Mouse (Mus musculus) kidney, postnatal 0 days (tissue): ENCODE measurements around the gene Prr13. TPM values are rescaled to one million over a fixed set of nuclear protein-coding genes. Genes with fewer than 3 reads are reported as not detected.

ENCODE experiments used
- ATAC-seq: fragments of 200-750 bp; cut with Nextera tagmentation; replicated peaks from 2 replicates; pipeline ENCODE4 v1.8.0; 2017; ENCODE audit warnings: low read depth, moderate number of reproducible peaks, moderate TSS enrichment, moderate library complexity; ENCODE audit not compliant: low FRiP score
- DNase-seq: peaks from one replicate; pipeline ENCODE4 v3.0.0-alpha.2; 2016; ENCODE audit warnings: low spot score
- H3K27ac ChIP-seq: fragments of 300-500 bp; sonication (generic); 2 replicates; pipeline ENCODE4 v1.5.1; 2014; ENCODE audit warnings: mild to moderate bottlenecking
- H3K27me3 ChIP-seq: fragments of 300-500 bp; sonication (generic); 2 replicates; pipeline ENCODE4 v1.6.1; 2014; ENCODE audit warnings: low read length, mixed read lengths; ENCODE audit not compliant: insufficient read depth
- H3K36me3 ChIP-seq: fragments of 300-500 bp; sonication (generic); 2 replicates; pipeline ENCODE4 v1.6.1; 2014; ENCODE audit warnings: low read length, mixed read lengths; ENCODE audit not compliant: insufficient read depth
- H3K4me1 ChIP-seq: fragments of 300-500 bp; sonication (generic); replicated peaks from 2 replicates; pipeline ENCODE4 v1.6.1; 2014; ENCODE audit warnings: antibody characterized with exemption, low read length, mixed read lengths; ENCODE audit not compliant: insufficient read depth
- H3K4me2 ChIP-seq: fragments of 300-500 bp; sonication (generic); 2 replicates; pipeline ENCODE4 v1.6.1; 2014; ENCODE audit warnings: mild to moderate bottlenecking, low read length, moderate library complexity, mixed read lengths
- H3K4me3 ChIP-seq: fragments of 300-500 bp; sonication (generic); replicated peaks from 2 replicates; pipeline ENCODE4 v1.5.1; 2014; ENCODE audit warnings: low read depth, low read length
- H3K9ac ChIP-seq: fragments of 300-500 bp; sonication (generic); 2 replicates; pipeline ENCODE4 v1.6.1; 2014; ENCODE audit warnings: low read depth, low read length
- H3K9me3 ChIP-seq: fragments of 300-500 bp; sonication (generic); replicated peaks from 2 replicates; pipeline ENCODE4 v1.6.1; 2016; ENCODE audit warnings: low read length, inconsistent platforms, mixed read lengths
- CTCF ChIP-seq: IDR thresholded peaks from 2 replicates; pipeline ENCODE4 v1.5.1; 2016; ENCODE audit warnings: antibody characterized with exemption, low read depth, mild to moderate bottlenecking, moderate library complexity
- WGBS: fragments of 180-500 bp; shearing (Covaris S2); extraction: QIAGEN DNeasy Blood & Tissue Kit; methylation state at CpG from one replicate; pipeline ENCODE4 v1.1.7; 2014; 5-methylcytosine and 5-hydroxymethylcytosine counted together
- polyA plus RNA-seq: library from polyadenylated mRNA; unstranded; fragments of >200 nt; fragmentation: Nextera tagmentation; extraction: Ambion mirVana; gene quantifications from 2 replicates; pipeline ENCODE4 v1.2.1, GENCODE M21; 2015

Prr13 gene
- polyA plus RNA-seq, 1 experiment from 2014 or later: 109 TPM

DNA sequence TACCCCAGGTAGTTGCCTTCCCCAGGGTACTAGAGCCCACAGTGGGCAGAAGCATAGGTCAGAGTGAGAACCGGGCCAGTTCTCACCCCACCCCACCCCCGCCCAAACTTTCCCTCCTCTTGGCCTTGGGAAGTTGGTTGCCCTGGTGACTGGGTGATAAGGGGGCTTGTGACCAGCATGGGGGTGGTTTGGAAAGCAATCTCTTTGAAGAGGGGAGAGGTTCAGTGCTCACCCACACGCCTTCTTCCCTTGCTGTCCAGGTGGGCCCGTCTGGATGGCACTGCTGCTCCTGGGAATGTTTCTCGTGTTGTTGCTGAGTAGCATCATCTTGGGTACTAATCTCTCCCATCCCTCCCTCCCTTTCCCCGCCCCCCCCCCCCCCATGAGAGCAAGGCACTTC lies 12.4 kb upstream of the Prr13 start:
- no peak for TF ChIP-seq CTCF
- Histone ChIP-seq H3K36me3 (no peaks in the 10 kb centered on the region), H3K4me2 (no peak overlapping the region), H3K27ac (no peak overlapping the region), H3K27me3 (no peaks in the 10 kb centered on the region), H3K9me3 (no peaks in the 10 kb centered on the region), H3K4me1 (no peaks in the 10 kb centered on the region), H3K4me3 (no peak overlapping the region), H3K9ac (no peak overlapping the region)
- no peak for DNase-seq
- ATAC-seq: no peak
- WGBS: 44% methylated on average over 6 of the region's 6 CpGs

DNA sequence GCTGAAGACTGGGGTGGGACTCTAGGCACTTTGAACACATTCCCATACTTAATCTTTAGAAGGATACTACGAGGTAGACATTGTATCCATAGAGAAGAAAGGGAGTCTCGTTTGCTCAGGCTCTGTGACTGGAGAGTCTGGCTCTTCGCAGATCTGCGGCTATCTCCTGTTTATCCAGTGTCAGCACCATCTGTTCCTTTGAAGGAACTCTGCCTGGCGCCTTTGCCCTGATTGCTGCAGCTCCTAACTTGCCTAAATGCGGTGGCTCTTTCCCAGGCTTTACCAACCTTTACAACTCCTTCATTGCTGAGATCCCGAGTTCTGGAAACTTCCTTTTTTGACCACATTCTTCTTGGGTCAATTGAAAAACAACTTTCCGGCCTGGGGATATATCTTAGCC lies 9.5 kb upstream of the Prr13 start:
- H3K9me3 ChIP-seq: no peaks in the 10 kb centered on the region
- WGBS: 34% methylated on average over 8 of the region's 8 CpGs
- H3K4me3 ChIP-seq: no peak overlapping the region
- no peak overlapping the region for H3K4me2 ChIP-seq
- DNase-seq (no peak), ATAC-seq (no peak)
- H3K9ac ChIP-seq: no peak overlapping the region
- no peak for TF ChIP-seq CTCF
- no peak overlapping the region for H3K27ac ChIP-seq
- no peaks in the 10 kb centered on the region for H3K36me3 ChIP-seq
- no peaks in the 10 kb centered on the region for H3K4me1 ChIP-seq
- H3K27me3 ChIP-seq: no peaks in the 10 kb centered on the region

DNA sequence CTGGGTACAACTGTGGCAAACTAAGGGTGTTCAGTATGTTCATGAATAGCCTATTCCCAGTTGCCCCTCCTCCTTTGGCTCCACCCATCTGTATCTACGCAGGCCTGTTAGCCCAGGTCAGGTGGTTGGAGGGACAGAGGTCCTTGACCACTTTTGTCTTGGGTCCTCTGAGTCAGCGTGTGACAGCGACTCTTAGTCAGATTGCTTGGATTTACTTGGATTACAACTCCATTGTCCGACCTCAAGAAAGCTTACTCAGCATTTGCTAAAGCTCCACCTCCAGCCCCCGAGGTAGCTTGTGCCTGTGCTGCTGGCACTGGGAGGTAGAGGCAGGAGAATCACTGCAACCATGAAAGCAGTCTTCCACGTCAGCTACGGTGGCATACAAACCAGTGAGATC lies 7.9 kb upstream of the Prr13 start:
- H3K27me3 ChIP-seq: no peaks in the 10 kb centered on the region
- peak overlapping the region; percentile 24; the same call in 1 of the 2 replicates for H3K4me2 ChIP-seq
- peak overlapping the region; percentile 56; the same call in 1 of the 2 replicates for H3K27ac ChIP-seq
- H3K9me3 ChIP-seq: no peaks in the 10 kb centered on the region
- WGBS: 30% methylated on average over 7 of the region's 7 CpGs
- no peak for TF ChIP-seq CTCF
- no peaks in the 10 kb centered on the region for H3K4me1 ChIP-seq
- no peak overlapping the region for H3K9ac ChIP-seq
- ATAC-seq (peak; percentile 73), DNase-seq (no peak)
- no peaks in the 10 kb centered on the region for H3K36me3 ChIP-seq
- no peak overlapping the region for H3K4me3 ChIP-seq

DNA sequence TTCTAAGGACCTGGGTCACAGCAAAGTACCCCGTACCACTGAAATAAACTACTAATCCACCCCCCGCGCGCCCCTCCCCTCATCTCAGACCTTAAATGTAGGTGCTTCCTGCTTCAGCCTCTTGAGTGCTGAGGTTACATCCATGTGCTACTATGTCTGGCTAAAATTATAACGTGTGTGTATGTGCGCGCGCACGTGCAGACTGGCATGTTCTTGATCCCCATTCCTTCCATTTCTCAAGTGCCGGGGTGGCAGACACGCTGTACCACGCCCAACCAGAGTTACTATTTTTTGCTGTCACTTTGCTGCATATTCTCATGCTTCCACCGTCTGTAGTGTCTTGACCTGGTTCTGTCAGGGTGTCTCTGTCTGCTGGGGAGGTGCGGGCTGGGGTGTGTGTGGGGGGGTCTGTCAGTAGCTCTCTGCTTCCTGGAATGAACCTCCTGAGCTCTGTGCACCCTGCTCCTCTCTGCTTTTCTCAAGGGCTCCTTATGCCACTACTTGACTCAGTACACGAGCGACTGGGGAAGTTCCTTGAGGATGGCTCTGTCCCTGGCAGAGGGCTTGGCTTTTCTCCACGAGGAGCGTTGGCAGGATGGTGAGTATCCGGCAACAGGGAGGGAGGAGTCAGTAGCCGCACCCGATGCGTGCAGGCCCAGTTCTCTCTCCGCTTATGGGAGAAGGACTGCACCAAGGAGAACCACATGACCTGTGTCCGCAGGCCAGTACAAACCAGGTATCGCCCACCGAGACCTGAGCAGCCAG lies 7.0 kb upstream of the Prr13 start:
- Histone ChIP-seq H3K9me3 (no peaks in the 10 kb centered on the region), H3K27me3 (no peaks in the 10 kb centered on the region), H3K36me3 (no peaks in the 10 kb centered on the region), H3K9ac (no peak overlapping the region), H3K4me1 (no peaks in the 10 kb centered on the region), H3K4me3 (no peak overlapping the region), H3K4me2 (no peak overlapping the region), H3K27ac (no peak overlapping the region)
- ATAC-seq: no peak
- no peak for DNase-seq
- 83% methylated on average over 26 of the region's 26 CpGs for WGBS
- TF ChIP-seq CTCF: no peak

DNA sequence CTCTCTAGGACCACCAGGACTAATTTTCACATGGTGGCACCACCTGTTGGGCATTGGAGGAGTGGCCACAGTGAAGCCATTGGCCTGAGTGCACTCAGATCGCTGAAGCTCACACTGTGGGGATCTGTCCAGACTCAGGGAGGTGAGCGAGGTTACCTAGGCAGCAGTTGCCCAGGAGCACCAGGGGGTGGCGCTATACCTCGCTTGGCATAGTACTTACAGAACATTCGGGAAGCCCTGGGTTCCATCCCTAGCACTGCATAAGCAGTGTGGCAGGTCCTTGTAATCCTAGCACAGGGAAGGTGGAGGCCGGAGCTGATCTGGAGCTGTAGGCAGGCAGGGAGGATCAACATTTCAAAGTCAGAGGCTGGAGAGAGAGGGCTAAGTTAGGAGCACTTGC lies 2.8 kb upstream of the Prr13 start:
- H3K4me1 ChIP-seq: no peaks in the 10 kb centered on the region
- H3K27ac ChIP-seq: no peak overlapping the region
- H3K36me3 ChIP-seq: no peaks in the 10 kb centered on the region
- H3K4me2 ChIP-seq: no peak overlapping the region
- no peaks in the 10 kb centered on the region for H3K27me3 ChIP-seq
- no peak for DNase-seq
- H3K4me3 ChIP-seq: no peak overlapping the region
- no peaks in the 10 kb centered on the region for H3K9me3 ChIP-seq
- WGBS: 41% methylated on average over 6 of the region's 6 CpGs
- no peak; the same call in 1 of the 2 replicates for ATAC-seq
- TF ChIP-seq CTCF: peak; percentile 59
- H3K9ac ChIP-seq: no peak overlapping the region

DNA sequence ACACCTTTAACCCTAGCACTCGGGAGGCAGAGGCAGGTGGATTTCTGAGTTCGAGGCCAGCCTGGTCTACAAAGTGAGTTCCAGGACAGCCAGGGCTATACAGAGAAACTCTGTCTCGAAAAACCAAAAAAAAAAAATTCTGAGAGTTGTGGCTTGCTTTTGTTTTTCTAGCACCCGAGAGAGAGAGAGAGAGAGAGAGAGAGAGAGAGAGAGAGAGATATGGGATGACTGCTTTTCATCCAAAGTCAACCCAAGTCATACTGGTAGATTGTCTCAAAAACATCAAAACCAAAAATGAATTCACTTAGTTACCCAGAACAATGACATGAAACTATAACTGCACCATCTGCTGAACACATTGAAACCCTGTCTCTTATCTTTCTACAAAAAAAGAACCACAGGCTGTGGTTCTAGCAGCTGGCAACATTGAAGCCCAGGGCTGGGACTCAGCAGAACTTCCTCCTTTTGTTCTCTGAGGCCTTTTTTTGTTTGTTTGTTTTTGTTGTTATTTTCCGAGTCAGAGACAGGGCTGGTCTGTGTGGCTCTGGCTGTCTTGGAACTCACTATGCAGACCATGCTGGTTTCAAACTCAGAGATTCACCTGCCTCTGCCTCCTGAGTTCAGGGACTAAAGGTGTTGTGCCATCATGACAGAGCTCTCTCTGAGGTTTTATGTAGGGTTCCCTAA lies 635 bp upstream of the Prr13 start:
- DNase-seq (no peak), ATAC-seq (no peak)
- Histone ChIP-seq H3K4me1 (no peaks in the 10 kb centered on the region), H3K27ac (no peak overlapping the region), H3K36me3 (no peaks in the 10 kb centered on the region), H3K9ac (no peak overlapping the region), H3K9me3 (no peaks in the 10 kb centered on the region), H3K4me2 (peak overlapping the region; percentile 71), H3K27me3 (no peaks in the 10 kb centered on the region), H3K4me3 (no peak overlapping the region)
- WGBS: 73% methylated on average over 5 of the region's 5 CpGs
- no peak for TF ChIP-seq CTCF
